Mouse (Mus musculus): ENCODE measurements around the gene Iffo1.

DNA sequence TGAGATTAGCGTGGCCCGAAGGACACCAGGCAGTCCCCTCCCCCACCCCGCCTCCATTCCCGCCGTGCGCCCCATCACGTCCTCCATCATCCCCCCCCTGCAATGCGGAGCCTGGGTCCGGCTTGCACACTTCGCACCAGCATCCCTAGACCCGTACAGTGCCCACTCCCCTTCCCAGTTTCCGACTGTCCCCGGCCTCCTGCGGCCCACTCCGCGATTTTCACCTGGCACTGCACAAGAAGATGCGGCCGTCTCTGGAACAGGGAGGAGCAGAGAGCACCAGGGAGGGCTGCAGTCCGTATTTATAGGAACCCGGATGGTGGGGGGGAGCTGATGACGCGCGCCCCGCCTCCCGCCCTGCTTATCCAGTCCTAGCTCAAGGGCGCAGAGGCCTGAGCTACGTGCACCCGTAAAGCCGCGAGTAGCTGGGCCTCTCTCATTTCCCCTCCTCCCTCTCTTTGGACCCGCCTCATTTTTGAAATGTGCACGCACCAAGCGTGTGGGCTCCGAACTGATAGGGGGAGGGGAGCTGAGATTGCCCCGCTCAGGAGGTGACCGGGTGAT is 20.4 kb downstream of the Iffo1 start:
- no peak for TF ChIP-seq CTCF (IDR thresholded peaks at IDR 0.05; ENCODE audit: control insufficient read depth, insufficient read depth, insufficient replicate concordance, low read depth, low read length)
- TF ChIP-seq POLR2A (IDR thresholded peaks at IDR 0.05; ENCODE audit: control insufficient read depth, low read depth, low read length): peak; percentile 97

Data from testis, adult 2 months (tissue).